Mouse (Mus musculus): ENCODE data around the gene Tmem135.

GRCm38 (mm10) chr7:89336434-89336833 is 67.6 kb downstream of the Tmem135 start:
- TF ChIP-seq CTCF (IDR thresholded peaks at IDR 0.05; ENCODE audit: low read depth, low read length) (no peak), GATA1 (IDR thresholded peaks at IDR 0.05; ENCODE audit: borderline replicate concordance, low read length) (no peak), POLR2AphosphoS5 (IDR thresholded peaks at IDR 0.05; ENCODE audit: insufficient replicate concordance, low read depth, low read length) (no peak), GATA2 (IDR thresholded peaks at IDR 0.05; ENCODE audit: borderline replicate concordance, low read depth, low read length) (no peak), TAL1 (conservative IDR thresholded peaks at IDR 0.05; ENCODE audit: low read depth, low read length) (no peak)

Data from G1E (cell line).